Mouse (Mus musculus) small intestine, adult 2 months (tissue): ENCODE data around the gene Hykk.

Experiments used
- CTCF ChIP-seq: fragments of 200-500 bp; IDR thresholded peaks from 2 replicates; pipeline ENCODE4 v1.5.1; 2012; ENCODE audit warnings: low read depth, mild to moderate bottlenecking, control low read depth, inconsistent platforms, low read length, moderate library complexity, mixed read lengths; ENCODE audit not compliant: insufficient replicate concordance, insufficient read length; ENCODE audit errors: extremely low read depth
- POLR2A ChIP-seq: fragments of 200-500 bp; IDR thresholded peaks from 2 replicates; pipeline ENCODE4 v1.6.1; 2012; ENCODE audit warnings: low read depth, mild to moderate bottlenecking, control low read depth, inconsistent platforms, low read length, moderate library complexity

DNA sequence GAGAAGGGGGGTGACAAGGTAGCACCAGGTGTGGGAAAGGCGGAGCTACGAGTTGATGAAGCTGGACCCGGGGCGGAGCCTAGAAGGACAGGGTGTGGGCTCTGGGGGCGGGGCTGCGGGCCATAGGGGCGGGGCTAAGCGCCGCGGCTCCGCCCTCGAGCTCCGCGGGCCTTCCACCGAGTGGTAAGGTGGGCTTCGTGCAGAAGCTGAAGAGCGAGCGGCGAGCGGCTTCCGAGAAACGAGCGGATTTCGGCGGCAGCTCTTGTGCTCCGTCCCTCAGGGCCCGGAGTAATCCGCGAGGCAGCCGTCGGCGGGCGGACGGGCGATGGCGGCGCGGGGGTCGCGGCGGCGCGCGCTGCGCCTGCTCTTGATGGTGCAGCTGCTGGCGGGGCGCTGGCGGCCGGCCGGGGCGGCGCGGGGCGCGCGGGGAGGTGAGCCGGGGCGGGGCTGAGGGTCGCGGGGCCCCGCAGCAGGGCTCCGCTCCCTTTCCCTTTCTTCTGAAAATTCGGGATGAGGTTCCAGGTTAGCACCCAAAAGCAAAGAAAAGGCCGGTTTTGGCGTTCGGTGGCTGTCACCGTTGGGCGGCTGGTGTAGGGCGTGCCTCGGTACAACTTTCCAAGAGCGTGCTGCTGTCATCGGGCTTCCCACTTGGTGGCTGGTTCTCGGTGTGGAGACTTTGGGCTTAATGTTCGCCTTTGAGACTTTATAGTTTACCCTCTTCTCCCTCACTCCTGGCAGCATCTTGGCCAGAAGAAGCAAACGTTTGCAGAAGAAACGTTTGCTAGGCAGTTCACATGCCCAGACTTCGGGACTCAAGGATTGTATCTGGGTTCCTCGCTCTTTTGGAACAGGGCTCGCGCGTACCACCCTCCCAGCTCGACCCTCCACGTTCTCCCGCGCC, 64.5 kb downstream of the Hykk start:
- TF ChIP-seq POLR2A (no peak), CTCF (no peak)
